Comparison of ENCODE assay signal across 8 mouse cellular contexts in the genomic region with DNA sequence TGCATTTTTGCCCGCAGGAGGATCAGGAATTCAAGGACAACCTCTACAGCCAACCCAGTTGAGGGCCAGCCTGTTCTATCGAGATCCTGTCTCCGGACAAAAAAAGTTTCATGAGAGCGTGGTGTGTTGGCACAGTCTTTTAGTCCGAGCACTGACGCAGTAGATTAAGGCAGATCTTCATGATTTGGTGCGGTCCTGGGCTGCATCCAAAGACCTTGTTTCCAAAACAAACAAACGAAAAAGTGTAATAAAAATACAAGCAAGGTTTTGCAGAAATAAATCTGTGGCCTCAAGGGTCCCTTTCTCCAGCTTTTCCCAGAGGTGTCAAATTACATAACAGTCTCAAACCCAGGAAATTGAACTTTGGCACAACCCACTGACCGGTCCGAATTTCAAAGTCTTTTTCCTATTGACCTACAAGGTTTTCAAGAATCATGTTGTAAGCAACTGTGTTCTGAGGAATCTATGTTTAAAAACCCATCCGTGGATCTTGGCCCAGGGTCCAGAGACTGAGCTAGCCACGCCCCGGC. TPM values are rescaled to one million over a fixed set of nuclear protein-coding genes. Genes with fewer than 3 reads are reported as not detected.
DNase-seq lines count a peak whose midpoint lies in the region; ATAC-seq lines count a peak whose summit lies in the region.

No protein-coding gene starts in this region.

- no peaks in the 10 kb centered on the region for H3K27me3 ChIP-seq in hindbrain, embryonic 15.5 days

- ATAC-seq in hindbrain, embryonic 15.5 days (ENCODE audit: low FRiP score, low read depth) = no peak

- H3K4me1 ChIP-seq in brown adipose tissue, adult 24 weeks (ENCODE audit: control insufficient read depth, insufficient read depth, insufficient read length, low read length) = no peaks in the 10 kb centered on the region; the same call in 1 of the 2 replicates
- H3K4me1 ChIP-seq in hindbrain, embryonic 15.5 days (replicated peaks) = peaks cover 64% of the 10 kb centered on the region

- peaks cover 35% of the 10 kb centered on the region for H3K36me3 ChIP-seq in hindbrain, embryonic 15.5 days

- H3K27ac ChIP-seq in brown adipose tissue, adult 24 weeks (replicated peaks; ENCODE audit: low read depth, low read length) = peak overlapping the region; percentile 85
- H3K27ac ChIP-seq in hindbrain, embryonic 15.5 days (replicated peaks) = peak overlapping the region; percentile 90

- peak overlapping the region; percentile 39 for H3K9ac ChIP-seq in hindbrain, embryonic 15.5 days

- 5% methylated on average over 13 of the region's 13 CpGs for WGBS in hindbrain, embryonic 15.5 days

- DNase-seq in kidney, adult 9 months = peak; percentile 100
- no peak for DNase-seq in kidney, adult 18-20 months
- DNase-seq in lung, postnatal 10 days = peak; percentile 69
- DNase-seq in right cerebral cortex, postnatal 36 days (ENCODE audit: low spot score in 2 of 2) = no peak
- no peak for DNase-seq in retina, embryonic 14.5 days (ENCODE audit: low spot score)
- DNase-seq in yolk sac, embryonic 10.5 days (ENCODE audit: low spot score) = no peak

- H3K4me3 ChIP-seq in brown adipose tissue, adult 24 weeks (ENCODE audit: insufficient read depth, low read depth, low read length) = peak overlapping the region; percentile 61
- H3K4me3 ChIP-seq in hindbrain, embryonic 15.5 days = peak overlapping the region; percentile 89

- H3K4me2 ChIP-seq in hindbrain, embryonic 15.5 days = peak overlapping the region; percentile 83

- H3K9me3 ChIP-seq in hindbrain, embryonic 15.5 days = no peaks in the 10 kb centered on the region

RNA-seq across cellular contexts. Expression of gene Eef2, which starts 0.4 kb away (rescaled TPM):
- polyA plus RNA-seq in brown adipose tissue, adult 24 weeks (2012; ENCODE audit: insufficient read depth, insufficient read length, missing spikeins) = 538 and 581 TPM in 2 replicates
- polyA plus RNA-seq in hindbrain, embryonic 15.5 days (2015; fragmentation: Nextera tagmentation; extraction: Ambion mirVana) = 532 and 536 TPM in 2 replicates

RNA-seq across cellular contexts. Expression of gene Dapk3, which starts 6.8 kb away (rescaled TPM):
- polyA plus RNA-seq in brown adipose tissue, adult 24 weeks (2012; ENCODE audit: insufficient read depth, insufficient read length, missing spikeins) = 15.7 and 31.7 TPM in 2 replicates
- polyA plus RNA-seq in hindbrain, embryonic 15.5 days (2015; fragmentation: Nextera tagmentation; extraction: Ambion mirVana) = 69.7 and 70.1 TPM in 2 replicates

RNA-seq across cellular contexts. Expression of gene 4930442H23Rik, which starts 7.6 kb away (rescaled TPM):
- not detected in 2 replicates for polyA plus RNA-seq in brown adipose tissue, adult 24 weeks (2012; ENCODE audit: insufficient read depth, insufficient read length, missing spikeins)
- polyA plus RNA-seq in hindbrain, embryonic 15.5 days (2015; fragmentation: Nextera tagmentation; extraction: Ambion mirVana) = 0.13 and 0.31 TPM in 2 replicates

RNA-seq across cellular contexts. Expression of gene Pias4, which starts 8.3 kb away (rescaled TPM):
- 10.3 and 13.4 TPM in 2 replicates for polyA plus RNA-seq in brown adipose tissue, adult 24 weeks (2012; ENCODE audit: insufficient read depth, insufficient read length, missing spikeins)
- polyA plus RNA-seq in hindbrain, embryonic 15.5 days (2015; fragmentation: Nextera tagmentation; extraction: Ambion mirVana) = 52.2 and 61.2 TPM in 2 replicates

RNA-seq across cellular contexts. Expression of gene Nmrk2, which starts 25.9 kb away (rescaled TPM):
- 1.4 TPM in 1 of 2 replicates, not detected in the other for polyA plus RNA-seq in brown adipose tissue, adult 24 weeks (2012; ENCODE audit: insufficient read depth, insufficient read length, missing spikeins)
- polyA plus RNA-seq in hindbrain, embryonic 15.5 days (2015; fragmentation: Nextera tagmentation; extraction: Ambion mirVana) = 0.10 TPM in 1 of 2 replicates, not detected in the other

Comparison
In these comparisons a context has a peak if more than half of its experiments do, and no peak if none do; other contexts are left out.
1. DNase-seq: peak in kidney, adult 9 months (single experiment) and lung, postnatal 10 days (single experiment); none in kidney, adult 18-20 months (single experiment), right cerebral cortex, postnatal 36 days (0 of 2), retina, embryonic 14.5 days (single experiment) and yolk sac, embryonic 10.5 days (single experiment).